Mouse (Mus musculus) urinary bladder, postnatal 10 days (tissue): ENCODE results near the gene Tmem97.
A peak's percentile ranks its signal among the peaks of the same experiment; 100 is the strongest.

Experiments used
- DNase-seq: peaks from one replicate; pipeline ENCODE4 v3.0.0; 2022; ENCODE audit warnings: low spot score

Gene Tmem97

GRCm38 (mm10) chr11:78512025-78512957 lies 38.3 kb downstream of the Tmem97 start, which contains the start of the genes Tmem199 and Poldip2:
Tmem199 (minus strand) TSS chr11:78512172.
Poldip2 (plus strand) TSS chr11:78512193.
- peak; percentile 51 for DNase-seq

GRCm38 (mm10) chr11:78509148-78509547 lies 41.4 kb downstream of the Tmem97 start:
- DNase-seq = no peak

GRCm38 (mm10) chr11:78505430-78505829 lies 45.1 kb downstream of the Tmem97 start:
- DNase-seq = no peak

GRCm38 (mm10) chr11:78502909-78503650 lies 47.5 kb downstream of the Tmem97 start, which contains the start of gene Sebox:
Sebox (plus strand) TSS chr11:78503447.
- DNase-seq = no peak

GRCm38 (mm10) chr11:78501529-78501928 lies 49.0 kb downstream of the Tmem97 start:
- DNase-seq = no peak

- no peak for DNase-seq
Measured at GRCm38 (mm10) chr11:78500623-78501202, 49.9 kb downstream of the Tmem97 start.

- DNase-seq = no peak
Measured at GRCm38 (mm10) chr11:78499543-78499942, 51.0 kb downstream of the Tmem97 start.

- DNase-seq = no peak
Measured at GRCm38 (mm10) chr11:78499004-78499403, 51.6 kb downstream of the Tmem97 start, which contains the start of gene Vtn. Vtn (plus strand) TSS chr11:78499091.

- peak; percentile 38 for DNase-seq
Measured at GRCm38 (mm10) chr11:78497544-78498522, 52.7 kb downstream of the Tmem97 start, which contains the start of gene Sarm1. Sarm1 (minus strand) TSS chr11:78497754.

GRCm38 (mm10) chr11:78497071-78497541 lies 53.5 kb downstream of the Tmem97 start:
- no peak for DNase-seq

- DNase-seq = no peak
Measured at GRCm38 (mm10) chr11:78495904-78496303, 54.7 kb downstream of the Tmem97 start.
